Mouse (Mus musculus) natural killer cell, adult 2 months (primary cell): ENCODE data around the gene Fbxo6.
"Not testable (repeated sequence)": the region's sequence is repeated elsewhere in the genome, so short reads cannot be mapped to it uniquely, and the experiment has no call there.

ENCODE experiments used
- DNase-seq, 2 experiments: peaks; one replicate each; pipeline ENCODE4 v3.0.0; 2022; ENCODE audit warnings: low spot score in 2 of 2

Gene Fbxo6

GRCm38 (mm10) chr4:148128241-148128640 lies 23.7 kb downstream of the Fbxo6 start:
- DNase-seq: no peak

- no peak for DNase-seq
Measured at GRCm38 (mm10) chr4:148122694-148123066, 29.3 kb downstream of the Fbxo6 start.

DNA sequence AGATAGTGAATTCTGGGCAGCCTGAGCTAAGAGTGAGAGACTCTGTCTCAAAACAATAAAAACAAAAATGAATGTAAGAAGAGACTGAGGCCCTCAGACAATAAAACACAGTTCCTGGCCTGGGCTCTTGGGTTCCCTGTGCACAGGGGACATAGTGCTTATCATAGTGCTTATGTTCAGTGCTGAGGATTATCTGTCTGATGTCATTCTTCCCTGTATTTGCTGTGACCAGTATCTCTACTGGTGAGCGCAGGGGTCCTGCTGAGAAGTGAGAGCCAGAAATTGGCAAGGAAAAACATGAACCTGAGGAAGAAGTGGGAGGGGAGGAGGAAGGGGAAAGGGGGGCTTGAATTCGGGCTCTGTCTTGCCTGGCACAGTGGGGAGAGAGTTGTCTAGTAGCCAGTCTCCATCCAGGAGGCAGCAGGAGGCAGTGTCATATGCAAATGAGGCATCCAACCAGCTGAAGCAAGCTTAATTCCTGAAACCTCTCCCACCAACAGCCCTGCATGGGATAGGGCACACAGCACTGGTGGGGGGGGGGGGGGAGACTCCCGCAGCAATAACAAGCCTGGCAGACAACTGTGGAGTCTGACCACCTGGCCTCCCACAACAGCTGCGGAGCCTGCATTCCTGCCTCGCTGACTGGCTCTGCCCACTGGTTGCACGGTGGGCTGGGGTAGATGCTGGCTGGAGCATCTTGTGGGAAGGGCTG lies 29.8 kb downstream of the Fbxo6 start:
- no peak for DNase-seq

DNA sequence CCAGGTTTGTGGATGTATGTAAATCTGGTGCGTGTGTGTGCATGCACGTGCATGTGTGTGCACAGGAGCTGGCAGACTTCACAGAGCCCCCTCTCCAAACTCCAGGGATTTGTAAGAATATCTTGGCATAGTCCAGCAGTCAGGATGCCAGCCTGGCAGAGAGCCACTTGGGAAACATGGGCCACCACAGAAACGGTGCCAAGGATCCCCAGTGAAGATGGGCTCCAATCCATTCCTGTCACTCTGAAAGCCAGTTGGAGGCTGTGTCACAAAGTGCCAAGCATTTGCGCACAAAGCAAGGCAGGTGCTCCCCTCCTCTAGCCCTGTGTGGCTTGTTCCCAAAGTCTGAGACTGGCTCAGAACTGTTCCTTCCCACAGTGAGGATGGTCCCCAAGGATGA lies 30.6 kb downstream of the Fbxo6 start:
- no peak for DNase-seq

GRCm38 (mm10) chr4:148120555-148120954 lies 31.4 kb downstream of the Fbxo6 start:
- DNase-seq: no peak

DNA sequence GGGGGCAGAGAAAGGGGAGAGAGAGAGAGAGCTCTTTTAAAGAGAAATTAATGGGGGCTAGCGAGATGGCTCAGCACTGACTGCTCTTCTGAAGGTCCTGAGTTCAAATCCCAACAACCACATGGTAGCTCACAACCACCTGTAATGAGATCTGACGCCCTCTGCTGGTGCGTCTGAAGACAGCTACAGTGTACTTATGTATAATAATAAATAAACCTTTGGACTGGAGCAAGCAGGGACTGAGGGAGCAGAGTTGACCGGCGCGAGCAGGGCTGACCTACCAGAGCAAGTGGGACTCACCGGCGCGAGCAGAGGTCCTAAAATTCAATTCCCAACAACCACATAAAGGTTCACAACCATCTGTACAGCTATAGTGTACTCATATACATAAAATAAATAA lies 32.4 kb downstream of the Fbxo6 start:
- DNase-seq: not testable (repeated sequence)

- no peak for DNase-seq
Measured at GRCm38 (mm10) chr4:148117392-148117791, 34.5 kb downstream of the Fbxo6 start.

GRCm38 (mm10) chr4:148116657-148117056 lies 35.3 kb downstream of the Fbxo6 start:
- peak in 1 of 2 experiments; percentile 8 for DNase-seq

GRCm38 (mm10) chr4:148115467-148115866 lies 36.5 kb downstream of the Fbxo6 start:
- DNase-seq: peak; percentile 37 to 46

GRCm38 (mm10) chr4:148114758-148115391 lies 37.1 kb downstream of the Fbxo6 start:
- DNase-seq: peak; percentile 66 to 78

DNA sequence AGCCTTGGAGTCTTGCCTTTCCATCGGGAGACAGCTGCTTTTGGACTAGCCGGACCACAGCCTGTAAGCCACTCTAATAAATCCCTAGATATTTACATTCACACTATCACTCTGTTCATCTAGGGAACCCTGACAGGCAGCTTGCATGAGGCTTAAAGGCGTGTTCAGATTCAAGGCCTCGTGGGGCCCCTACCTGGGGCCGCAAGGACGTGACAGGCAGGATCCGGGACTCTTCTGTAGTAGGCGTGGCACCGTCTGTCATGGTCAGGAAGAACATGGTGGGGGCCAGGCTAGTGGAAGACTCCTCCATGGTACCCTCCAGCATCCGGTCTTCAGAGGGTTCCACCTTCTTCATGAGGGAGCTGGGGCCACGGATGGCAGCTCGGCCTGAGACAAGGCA lies 39.4 kb downstream of the Fbxo6 start:
- no peak for DNase-seq

GRCm38 (mm10) chr4:148109215-148109614 lies 42.7 kb downstream of the Fbxo6 start:
- no peak for DNase-seq

- DNase-seq: no peak
Measured at GRCm38 (mm10) chr4:148108565-148109100, 43.3 kb downstream of the Fbxo6 start.

DNA sequence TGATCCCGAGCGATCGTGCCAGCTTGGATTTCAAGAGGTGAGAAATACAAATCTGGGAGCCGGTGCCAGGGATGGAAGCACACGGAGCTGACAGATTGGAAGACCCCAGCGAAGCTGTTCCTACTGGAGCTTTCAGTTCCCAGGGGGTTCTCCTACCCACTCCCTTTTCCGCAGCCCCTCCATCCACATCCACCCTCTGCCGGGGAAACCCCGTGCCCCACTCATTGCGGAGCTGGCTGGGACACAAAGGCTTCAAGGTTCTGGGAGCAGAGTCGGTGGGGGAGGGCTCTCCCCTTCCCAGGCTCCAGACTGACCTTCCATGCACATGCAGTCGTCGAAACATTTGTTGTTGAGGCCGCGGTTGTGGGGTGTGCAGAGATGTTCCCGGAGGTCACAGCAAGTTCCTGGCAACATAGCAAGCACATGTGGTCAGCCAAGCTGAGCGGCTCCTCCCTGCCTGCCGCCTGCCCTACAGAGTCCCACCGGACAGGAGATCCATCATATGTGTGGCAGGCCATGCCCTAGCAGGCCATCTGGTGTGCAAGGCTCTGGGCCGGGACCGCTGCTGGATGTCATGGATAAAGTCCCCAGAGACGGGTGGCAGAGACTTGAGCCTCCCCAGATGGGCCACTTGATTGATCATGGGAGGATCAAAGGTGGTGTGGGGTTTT lies 44.2 kb downstream of the Fbxo6 start:
- DNase-seq: no peak

DNA sequence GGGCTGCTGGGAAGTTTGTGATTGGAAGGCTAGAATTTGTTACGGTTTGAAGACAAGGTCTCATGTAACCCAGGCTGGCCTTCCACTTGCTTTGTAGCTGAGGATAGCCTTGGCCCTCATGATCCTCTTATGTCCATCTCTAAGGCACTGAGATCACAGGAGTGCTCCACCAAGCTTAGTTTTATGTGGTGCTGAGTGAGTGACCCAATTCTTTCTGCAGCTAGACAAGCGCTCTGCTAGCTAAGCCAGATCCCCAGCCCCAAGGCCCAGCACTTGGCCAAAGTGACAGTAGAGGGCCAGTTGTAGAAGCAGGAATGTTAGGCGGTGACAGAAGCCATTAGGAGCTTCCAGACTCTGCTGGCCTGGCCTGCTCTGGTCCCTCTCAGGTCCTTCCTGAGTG lies 47.8 kb downstream of the Fbxo6 start:
- no peak for DNase-seq

GRCm38 (mm10) chr4:148101801-148102527 lies 50.0 kb downstream of the Fbxo6 start:
- peak; percentile 38 to 40 for DNase-seq

GRCm38 (mm10) chr4:148098666-148099065 lies 53.3 kb downstream of the Fbxo6 start:
- no peak for DNase-seq

DNA sequence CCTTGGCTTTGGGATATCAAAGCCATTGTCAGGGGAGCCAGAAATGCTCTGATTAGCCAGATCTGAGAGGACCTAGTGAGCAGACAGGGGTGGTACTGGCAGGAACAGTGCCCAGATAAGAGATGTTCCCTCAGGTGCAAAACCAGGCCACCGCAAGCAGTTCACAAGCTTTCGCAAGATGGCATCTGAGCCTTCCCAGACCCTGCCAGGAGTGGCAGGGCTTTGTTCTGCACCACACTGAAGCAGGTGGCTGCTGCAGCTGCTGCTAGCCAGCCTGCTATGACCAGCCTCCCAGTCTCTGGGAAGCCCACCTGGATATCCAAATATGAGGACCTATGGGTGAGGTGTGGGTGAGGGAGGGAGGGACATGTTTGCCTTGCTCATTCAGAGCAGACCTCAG lies 54.0 kb downstream of the Fbxo6 start:
- DNase-seq: no peak
